Mouse (Mus musculus): ENCODE data around the gene Glod5. TPM values are rescaled to one million over a fixed set of nuclear protein-coding genes. Genes with fewer than 3 reads are reported as not detected.

Gene Glod5
- polyA plus RNA-seq, 1 experiment: not detected

- Histone ChIP-seq H3K27me3 (ENCODE audit: control insufficient read depth, insufficient read depth, insufficient read length) (no peaks in the 10 kb centered on the region), H3K79me2 (ENCODE audit: control insufficient read depth, insufficient read depth) (no peaks in the 10 kb centered on the region), H3ac (ENCODE audit: control insufficient read depth, insufficient read length, low read depth) (no peak overlapping the region), H3K36me3 (ENCODE audit: control insufficient read depth, insufficient read depth) (no peaks in the 10 kb centered on the region), H3K4me3 (ENCODE audit: insufficient read depth, poor library complexity, severe bottlenecking) (no peak overlapping the region), H3K79me3 (ENCODE audit: low read depth) (no peaks in the 10 kb centered on the region)
- TF ChIP-seq CTCF (IDR thresholded peaks at IDR 0.05; ENCODE audit: control insufficient read depth, insufficient read depth, insufficient read length) (no peak), MAX (IDR thresholded peaks at IDR 0.05) (no peak), FOSL1 (IDR thresholded peaks at IDR 0.05; ENCODE audit: insufficient read depth, low read length, poor library complexity, severe bottlenecking) (no peak), CEBPB (IDR thresholded peaks at IDR 0.05; ENCODE audit: low read depth) (no peak), MYOG (IDR thresholded peaks at IDR 0.05; ENCODE audit: control insufficient read depth, extremely low read depth, insufficient read length) (no peak), USF1 (IDR thresholded peaks at IDR 0.05; ENCODE audit: low read depth) (no peak)
Measured at GRCm38 (mm10) chrX:7963829-7964626, 54.3 kb downstream of the Glod5 start.

GRCm38 (mm10) chrX:7958868-7959267 lies 59.4 kb downstream of the Glod5 start:
- Histone ChIP-seq H3K79me2 (ENCODE audit: control insufficient read depth, insufficient read depth) (no peaks in the 10 kb centered on the region), H3K79me3 (ENCODE audit: low read depth) (no peaks in the 10 kb centered on the region), H3K4me3 (ENCODE audit: insufficient read depth, poor library complexity, severe bottlenecking) (no peak overlapping the region), H3ac (ENCODE audit: control insufficient read depth, insufficient read length, low read depth) (no peak overlapping the region), H3K36me3 (ENCODE audit: control insufficient read depth, insufficient read depth) (no peaks in the 10 kb centered on the region), H3K27me3 (ENCODE audit: control insufficient read depth, insufficient read depth, insufficient read length) (no peaks in the 10 kb centered on the region)
- TF ChIP-seq FOSL1 (IDR thresholded peaks at IDR 0.05; ENCODE audit: insufficient read depth, low read length, poor library complexity, severe bottlenecking) (no peak), USF1 (IDR thresholded peaks at IDR 0.05; ENCODE audit: low read depth) (no peak), CTCF (IDR thresholded peaks at IDR 0.05; ENCODE audit: control insufficient read depth, insufficient read depth, insufficient read length) (no peak), MYOD1 (IDR thresholded peaks at IDR 0.05; ENCODE audit: control insufficient read depth, insufficient read length, low read depth) (no peak), MYOG (IDR thresholded peaks at IDR 0.05; ENCODE audit: control insufficient read depth, extremely low read depth, insufficient read length) (no peak), MAX (IDR thresholded peaks at IDR 0.05) (no peak), CEBPB (IDR thresholded peaks at IDR 0.05; ENCODE audit: low read depth) (no peak)

Other genes starting within 250 kb of the Glod5 start
- 17.9 TPM for gene Gripap1, start 228.7 kb downstream of the Glod5 start, polyA plus RNA-seq (2012; fragmentation: generic; extraction: Trizol)
- gene Kcnd1, start 196.2 kb downstream of the Glod5 start, polyA plus RNA-seq (2012; fragmentation: generic; extraction: Trizol): 0.11 TPM
- gene Otud5, start 177.1 kb downstream of the Glod5 start, polyA plus RNA-seq (2012; fragmentation: generic; extraction: Trizol): 32.0 TPM
- 2.4 TPM for gene Pim2, start 140.2 kb downstream of the Glod5 start, polyA plus RNA-seq (2012; fragmentation: generic; extraction: Trizol)
- gene Slc35a2, start 134.5 kb downstream of the Glod5 start, polyA plus RNA-seq (2012; fragmentation: generic; extraction: Trizol): 20.6 TPM
- 79.2 TPM for gene Pqbp1, start 119.2 kb downstream of the Glod5 start, polyA plus RNA-seq (2012; fragmentation: generic; extraction: Trizol)
- gene Timm17b, start 119.1 kb downstream of the Glod5 start, polyA plus RNA-seq (2012; fragmentation: generic; extraction: Trizol): 43.1 TPM
- not detected for gene Gm10491, start 110.7 kb downstream of the Glod5 start, polyA plus RNA-seq (2012; fragmentation: generic; extraction: Trizol)
- gene Gm10490, start 109.0 kb downstream of the Glod5 start, polyA plus RNA-seq (2012; fragmentation: generic; extraction: Trizol): 0.27 TPM
- gene Pcsk1n, start 98.7 kb downstream of the Glod5 start, polyA plus RNA-seq (2012; fragmentation: generic; extraction: Trizol): not detected
- not detected for gene Eras, start 89.9 kb downstream of the Glod5 start, polyA plus RNA-seq (2012; fragmentation: generic; extraction: Trizol)
- 19.0 TPM for gene Hdac6, start 70.6 kb downstream of the Glod5 start, polyA plus RNA-seq (2012; fragmentation: generic; extraction: Trizol)
- gene Gata1, start 40.4 kb downstream of the Glod5 start, polyA plus RNA-seq (2012; fragmentation: generic; extraction: Trizol): 0.02 TPM
- gene Suv39h1, start 56.3 kb upstream of the Glod5 start, polyA plus RNA-seq (2012; fragmentation: generic; extraction: Trizol): 106 TPM
- 0.74 TPM for gene Was, start 72.0 kb upstream of the Glod5 start, polyA plus RNA-seq (2012; fragmentation: generic; extraction: Trizol)
- 11.1 TPM for gene Wdr13, start 114.4 kb upstream of the Glod5 start, polyA plus RNA-seq (2012; fragmentation: generic; extraction: Trizol)
- 537 TPM for gene Rbm3, start 127.4 kb upstream of the Glod5 start, polyA plus RNA-seq (2012; fragmentation: generic; extraction: Trizol)
- 9.9 TPM for gene Tbc1d25, start 157.7 kb upstream of the Glod5 start, polyA plus RNA-seq (2012; fragmentation: generic; extraction: Trizol)
- 73.1 TPM for gene Ebp, start 175.0 kb upstream of the Glod5 start, polyA plus RNA-seq (2012; fragmentation: generic; extraction: Trizol)
- 7.6 TPM for gene Porcn, start 188.0 kb upstream of the Glod5 start, polyA plus RNA-seq (2012; fragmentation: generic; extraction: Trizol)
- 36.1 TPM for gene Ftsj1, start 233.9 kb upstream of the Glod5 start, polyA plus RNA-seq (2012; fragmentation: generic; extraction: Trizol)